Mouse (Mus musculus) adipocyte (in vitro differentiated cells): ENCODE results near the gene Hgf.

ENCODE experiments used
- DNase-seq: peaks from one replicate; pipeline ENCODE4 v3.0.0-alpha.2; 2016; ENCODE audit warnings: low spot score

The Hgf gene

GRCm38 (mm10) chr5:16553304-16554047 is at the start of gene Hgf:
Gene Hgf, plus strand, starts transcription at chr5:16553495.
- DNase-seq: peak; percentile 87

- peak; percentile 4 for DNase-seq
These were observed 46.5 kb upstream of the Hgf start for GRCm38 (mm10) chr5:16506702-16507350.

- no peak for DNase-seq
These were observed 21.5 kb upstream of the Hgf start for GRCm38 (mm10) chr5:16531619-16532277.

GRCm38 (mm10) chr5:16538067-16538466 is 15.2 kb upstream of the Hgf start:
- DNase-seq: no peak

GRCm38 (mm10) chr5:16541561-16542116 is 11.7 kb upstream of the Hgf start:
- peak; percentile 14 for DNase-seq

GRCm38 (mm10) chr5:16547490-16547889 is 5.8 kb upstream of the Hgf start:
- no peak for DNase-seq

GRCm38 (mm10) chr5:16552647-16553046 is 648 bp upstream of the Hgf start:
- DNase-seq: no peak

GRCm38 (mm10) chr5:16560247-16560646 is 7.0 kb downstream of the Hgf start:
- no peak for DNase-seq

- DNase-seq: peak; percentile 48
These were observed 15.7 kb downstream of the Hgf start for GRCm38 (mm10) chr5:16568997-16569396.

- DNase-seq: no peak
These were observed 24.8 kb downstream of the Hgf start for GRCm38 (mm10) chr5:16577882-16578742.

GRCm38 (mm10) chr5:16595699-16596098 is 42.4 kb downstream of the Hgf start:
- DNase-seq: no peak

GRCm38 (mm10) chr5:16597996-16598395 is 44.7 kb downstream of the Hgf start:
- no peak for DNase-seq

GRCm38 (mm10) chr5:16601463-16601862 is 48.2 kb downstream of the Hgf start:
- no peak for DNase-seq

- DNase-seq: no peak
These were observed 79.7 kb downstream of the Hgf start for GRCm38 (mm10) chr5:16632996-16633395.

- no peak for DNase-seq
These were observed 93.1 kb downstream of the Hgf start for GRCm38 (mm10) chr5:16646417-16646816.

GRCm38 (mm10) chr5:16647701-16648100 is 94.4 kb downstream of the Hgf start:
- no peak for DNase-seq

- DNase-seq: no peak
These were observed 96.9 kb downstream of the Hgf start for GRCm38 (mm10) chr5:16650240-16650639.

- no peak for DNase-seq
These were observed 100.7 kb downstream of the Hgf start for GRCm38 (mm10) chr5:16654022-16654421.
